Mouse (Mus musculus) lung, embryonic 16.5 days (tissue): ENCODE data around the gene Ptk7. TPM values are rescaled to one million over a fixed set of nuclear protein-coding genes. Genes with fewer than 3 reads are reported as not detected.

ENCODE experiments used
- microRNA-seq: library from miRNA; unstranded; fragments of <30 nt; microRNA quantifications from one replicate; pipeline ENCODE4, GENCODE M21; 2016
- polyA plus RNA-seq: library from polyadenylated mRNA; unstranded; fragments of >200 nt; fragmentation: Nextera tagmentation; extraction: Ambion mirVana; gene quantifications from 2 replicates; pipeline ENCODE4 v1.2.1, GENCODE M21; 2015

The Ptk7 gene
- polyA plus RNA-seq, 1 experiment from 2014 or later, result 143 TPM

Small RNA genes within 50 kb of the gene (microRNA-seq; reads per million reads assigned to microRNA genes)
- not detected for gene Mir6976

Other genes starting within 250 kb of the Ptk7 start
- gene Zfp318, start 245.8 kb downstream of the Ptk7 start, polyA plus RNA-seq, result 6.0 and 7.0 TPM in 2 replicates
- gene Crip3, start 200.6 kb downstream of the Ptk7 start, polyA plus RNA-seq, result 3.3 and 8.2 TPM in 2 replicates
- gene Slc22a7, start 191.0 kb downstream of the Ptk7 start, polyA plus RNA-seq, result 0.28 TPM in 1 of 2 replicates, not detected in the other
- gene Ttbk1, start 141.8 kb downstream of the Ptk7 start, polyA plus RNA-seq, result 0.03 and 0.05 TPM in 2 replicates
- gene Dnph1, start 132.8 kb downstream of the Ptk7 start, polyA plus RNA-seq, result 33.4 and 37.2 TPM in 2 replicates
- 4.0 and 4.1 TPM in 2 replicates for gene Cul9, start 83.1 kb downstream of the Ptk7 start, polyA plus RNA-seq
- gene Srf, start 73.3 kb downstream of the Ptk7 start, polyA plus RNA-seq, result 6.1 and 6.5 TPM in 2 replicates
- gene Klc4, start 16.5 kb upstream of the Ptk7 start, polyA plus RNA-seq, result 27.6 and 30.8 TPM in 2 replicates
- gene Mrpl2, start 16.7 kb upstream of the Ptk7 start, polyA plus RNA-seq, result 93.0 and 97.4 TPM in 2 replicates
- gene Cul7, start 20.8 kb upstream of the Ptk7 start, polyA plus RNA-seq, result 49.1 and 50.8 TPM in 2 replicates
- gene Rrp36, start 44.8 kb upstream of the Ptk7 start, polyA plus RNA-seq, result 51.4 and 51.6 TPM in 2 replicates
- 129 and 137 TPM in 2 replicates for gene Mea1, start 49.3 kb upstream of the Ptk7 start, polyA plus RNA-seq
- 115 TPM in 2 replicates for gene Klhdc3, start 51.4 kb upstream of the Ptk7 start, polyA plus RNA-seq
- 90.7 and 94.7 TPM in 2 replicates for gene Ppp2r5d, start 75.6 kb upstream of the Ptk7 start, polyA plus RNA-seq
- 22.1 and 24.2 TPM in 2 replicates for gene Pex6, start 82.0 kb upstream of the Ptk7 start, polyA plus RNA-seq
- gene Gnmt, start 99.7 kb upstream of the Ptk7 start, polyA plus RNA-seq, result 2.5 and 5.2 TPM in 2 replicates
- 79.0 and 80.1 TPM in 2 replicates for gene Cnpy3, start 122.7 kb upstream of the Ptk7 start, polyA plus RNA-seq
- 2.8 and 7.1 TPM in 2 replicates for gene Ptcra, start 134.2 kb upstream of the Ptk7 start, polyA plus RNA-seq
- 59.5 and 60.2 TPM in 2 replicates for gene 2310039H08Rik, start 143.1 kb upstream of the Ptk7 start, polyA plus RNA-seq
- 141 and 154 TPM in 2 replicates for gene Rpl7l1, start 153.2 kb upstream of the Ptk7 start, polyA plus RNA-seq
- 3.3 and 4.4 TPM in 2 replicates for gene Bicral, start 229.0 kb upstream of the Ptk7 start, polyA plus RNA-seq